Mouse (Mus musculus): ENCODE measurements around the gene Lhx6.
"Not testable (repeated sequence)": the region's sequence is repeated elsewhere in the genome, so short reads cannot be mapped to it uniquely, and the experiment has no call there.

Lhx6 gene

GRCm38 (mm10) chr2:36104956-36105741, at the start of gene Lhx6:
Gene Lhx6, minus strand, starts transcription at chr2:36105408.
- H3K4me1 ChIP-seq (replicated peaks; ENCODE audit: low read depth, low read length) = peaks cover 46% of the 10 kb centered on the region
- TF ChIP-seq CTCF (conservative IDR thresholded peaks at IDR 0.05; ENCODE audit: low read length) = no peak
- TF ChIP-seq POU5F1 (IDR thresholded peaks at IDR 0.05; ENCODE audit: borderline replicate concordance, low read length) = no peak
- no peak for TF ChIP-seq NANOG (IDR thresholded peaks at IDR 0.05; ENCODE audit: borderline replicate concordance, low read length)
- H3K4me3 ChIP-seq (replicated peaks; ENCODE audit: low read length) = peak within 1 kb of the TSS; percentile 68
- H3K9me3 ChIP-seq (ENCODE audit: low read length) = no peaks in the 10 kb centered on the region
- H3K36me3 ChIP-seq (ENCODE audit: insufficient read depth, low read length) = no peaks in the 10 kb centered on the region
- peaks cover 96% of the 10 kb centered on the region for H3K27me3 ChIP-seq (ENCODE audit: insufficient read depth, low read length)

GRCm38 (mm10) chr2:36152401-36152800, 47.2 kb upstream of the Lhx6 start:
- H3K4me3 ChIP-seq (replicated peaks; ENCODE audit: low read length); H3K27me3 ChIP-seq (ENCODE audit: insufficient read depth, low read length); H3K4me1 ChIP-seq (replicated peaks; ENCODE audit: low read depth, low read length); H3K9me3 ChIP-seq (ENCODE audit: low read length): not testable (repeated sequence)
- H3K36me3 ChIP-seq (ENCODE audit: insufficient read depth, low read length) = peaks cover 46% of the 10 kb centered on the region

- H3K36me3 ChIP-seq (ENCODE audit: insufficient read depth, low read length) = peaks cover 31% of the 10 kb centered on the region
- TF ChIP-seq POU5F1 (IDR thresholded peaks at IDR 0.05; ENCODE audit: borderline replicate concordance, low read length) (no peak), CTCF (conservative IDR thresholded peaks at IDR 0.05; ENCODE audit: low read length) (no peak), NANOG (IDR thresholded peaks at IDR 0.05; ENCODE audit: borderline replicate concordance, low read length) (no peak)
- H3K4me3 ChIP-seq (replicated peaks; ENCODE audit: low read length) = no peak overlapping the region
- no peaks in the 10 kb centered on the region for H3K4me1 ChIP-seq (replicated peaks; ENCODE audit: low read depth, low read length)
- no peaks in the 10 kb centered on the region for H3K9me3 ChIP-seq (ENCODE audit: low read length)
- H3K27me3 ChIP-seq (ENCODE audit: insufficient read depth, low read length) = no peaks in the 10 kb centered on the region
These were observed 43.7 kb upstream of the Lhx6 start for GRCm38 (mm10) chr2:36148876-36149365.

GRCm38 (mm10) chr2:36139096-36139495, 33.9 kb upstream of the Lhx6 start:
- TF ChIP-seq NANOG (IDR thresholded peaks at IDR 0.05; ENCODE audit: borderline replicate concordance, low read length) (no peak), CTCF (conservative IDR thresholded peaks at IDR 0.05; ENCODE audit: low read length) (no peak), POU5F1 (IDR thresholded peaks at IDR 0.05; ENCODE audit: borderline replicate concordance, low read length) (no peak)
- Histone ChIP-seq H3K36me3 (ENCODE audit: insufficient read depth, low read length) (peaks cover 35% of the 10 kb centered on the region), H3K9me3 (ENCODE audit: low read length) (no peaks in the 10 kb centered on the region), H3K27me3 (ENCODE audit: insufficient read depth, low read length) (no peaks in the 10 kb centered on the region), H3K4me3 (replicated peaks; ENCODE audit: low read length) (no peak overlapping the region), H3K4me1 (replicated peaks; ENCODE audit: low read depth, low read length) (peaks cover 24% of the 10 kb centered on the region)

GRCm38 (mm10) chr2:36136300-36136941, 31.2 kb upstream of the Lhx6 start, which contains the start of the genes Mrrf and Rbm18:
Gene Mrrf, plus strand, starts transcription at chr2:36136389.
Gene Rbm18, minus strand, starts transcription at chr2:36136773.
- Histone ChIP-seq H3K9me3 (ENCODE audit: low read length) (no peaks in the 10 kb centered on the region), H3K36me3 (ENCODE audit: insufficient read depth, low read length) (peaks cover 36% of the 10 kb centered on the region), H3K27me3 (ENCODE audit: insufficient read depth, low read length) (no peaks in the 10 kb centered on the region), H3K4me3 (replicated peaks; ENCODE audit: low read length) (peak within 1 kb of the TSS; percentile 92), H3K4me1 (replicated peaks; ENCODE audit: low read depth, low read length) (peaks cover 24% of the 10 kb centered on the region)
- TF ChIP-seq NANOG (IDR thresholded peaks at IDR 0.05; ENCODE audit: borderline replicate concordance, low read length) (no peak), POU5F1 (IDR thresholded peaks at IDR 0.05; ENCODE audit: borderline replicate concordance, low read length) (no peak), CTCF (conservative IDR thresholded peaks at IDR 0.05; ENCODE audit: low read length) (no peak)

GRCm38 (mm10) chr2:36135887-36136286, 30.7 kb upstream of the Lhx6 start:
- Histone ChIP-seq H3K4me1 (replicated peaks; ENCODE audit: low read depth, low read length) (peaks cover 19% of the 10 kb centered on the region), H3K36me3 (ENCODE audit: insufficient read depth, low read length) (peaks cover 40% of the 10 kb centered on the region), H3K9me3 (ENCODE audit: low read length) (no peaks in the 10 kb centered on the region), H3K27me3 (ENCODE audit: insufficient read depth, low read length) (no peaks in the 10 kb centered on the region), H3K4me3 (replicated peaks; ENCODE audit: low read length) (peak overlapping the region; percentile 92)
- TF ChIP-seq NANOG (IDR thresholded peaks at IDR 0.05; ENCODE audit: borderline replicate concordance, low read length) (no peak), POU5F1 (IDR thresholded peaks at IDR 0.05; ENCODE audit: borderline replicate concordance, low read length) (no peak), CTCF (conservative IDR thresholded peaks at IDR 0.05; ENCODE audit: low read length) (no peak)

GRCm38 (mm10) chr2:36129051-36129450, 23.8 kb upstream of the Lhx6 start:
- Histone ChIP-seq H3K9me3 (ENCODE audit: low read length) (peaks cover 7% of the 10 kb centered on the region), H3K36me3 (ENCODE audit: insufficient read depth, low read length) (peaks cover 88% of the 10 kb centered on the region), H3K4me1 (replicated peaks; ENCODE audit: low read depth, low read length) (no peaks in the 10 kb centered on the region), H3K27me3 (ENCODE audit: insufficient read depth, low read length) (no peaks in the 10 kb centered on the region), H3K4me3 (replicated peaks; ENCODE audit: low read length) (no peak overlapping the region)
- TF ChIP-seq CTCF (conservative IDR thresholded peaks at IDR 0.05; ENCODE audit: low read length) = no peak
- no peak for TF ChIP-seq NANOG (IDR thresholded peaks at IDR 0.05; ENCODE audit: borderline replicate concordance, low read length)

GRCm38 (mm10) chr2:36127973-36128372, 22.8 kb upstream of the Lhx6 start:
- Histone ChIP-seq H3K36me3 (ENCODE audit: insufficient read depth, low read length) (peaks cover 85% of the 10 kb centered on the region), H3K9me3 (ENCODE audit: low read length) (peaks cover 7% of the 10 kb centered on the region), H3K27me3 (ENCODE audit: insufficient read depth, low read length) (no peaks in the 10 kb centered on the region), H3K4me1 (replicated peaks; ENCODE audit: low read depth, low read length) (no peaks in the 10 kb centered on the region), H3K4me3 (replicated peaks; ENCODE audit: low read length) (no peak overlapping the region)
- no peak for TF ChIP-seq NANOG (IDR thresholded peaks at IDR 0.05; ENCODE audit: borderline replicate concordance, low read length)
- no peak for TF ChIP-seq CTCF (conservative IDR thresholded peaks at IDR 0.05; ENCODE audit: low read length)
- no peak for TF ChIP-seq POU5F1 (IDR thresholded peaks at IDR 0.05; ENCODE audit: borderline replicate concordance, low read length)

Data from E14TG2a.4 (cell line).